Mouse (Mus musculus): Measurements from ENCODE around the gene Cox6b2. TPM values are rescaled to one million over a fixed set of nuclear protein-coding genes. Genes with fewer than 3 reads are reported as not detected.

The Cox6b2 gene
- total and polyA plus RNA-seq, 3 experiments = 7.4 to 10.4 (median 7.9) TPM

DNA sequence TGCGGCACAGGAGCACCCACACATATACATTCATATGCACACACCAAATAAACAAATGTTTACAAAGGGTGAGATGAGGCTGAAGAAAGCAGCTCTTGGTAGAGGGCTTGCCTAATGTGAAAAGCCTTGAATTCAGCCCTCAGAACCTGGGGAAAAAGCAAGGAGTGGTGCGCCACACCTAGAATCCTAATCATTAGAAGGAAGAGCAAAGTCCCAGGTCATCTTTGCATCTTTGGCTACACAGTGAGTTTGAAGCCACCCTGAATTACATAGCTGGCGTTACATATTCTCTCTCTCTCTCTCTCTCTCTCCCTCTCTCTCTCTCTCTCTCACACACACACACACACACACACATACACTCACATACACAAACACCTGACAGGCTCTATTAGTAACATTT is 33.6 kb downstream of the Cox6b2 start:
- no peak for DNase-seq

DNA sequence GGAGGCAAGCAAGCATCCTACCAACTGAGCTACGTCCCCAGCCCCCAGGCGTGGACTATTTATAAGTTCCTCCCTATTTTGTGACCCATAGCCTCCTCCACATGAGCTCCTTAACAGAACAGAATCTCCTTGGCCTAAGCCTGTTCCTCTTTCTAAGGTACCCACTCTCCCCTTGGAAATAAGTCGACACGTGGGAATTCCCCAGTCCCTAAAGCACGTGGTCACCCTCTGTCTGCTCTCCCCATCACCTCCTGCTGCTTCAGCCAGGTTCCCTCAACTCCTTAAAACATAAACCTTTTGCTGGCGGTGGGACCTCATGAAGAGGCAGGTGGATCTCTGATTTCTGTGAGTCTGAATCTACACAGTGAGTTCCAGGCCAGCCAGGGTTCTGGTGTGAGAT is 35.9 kb downstream of the Cox6b2 start:
- DNase-seq = no peak

DNA sequence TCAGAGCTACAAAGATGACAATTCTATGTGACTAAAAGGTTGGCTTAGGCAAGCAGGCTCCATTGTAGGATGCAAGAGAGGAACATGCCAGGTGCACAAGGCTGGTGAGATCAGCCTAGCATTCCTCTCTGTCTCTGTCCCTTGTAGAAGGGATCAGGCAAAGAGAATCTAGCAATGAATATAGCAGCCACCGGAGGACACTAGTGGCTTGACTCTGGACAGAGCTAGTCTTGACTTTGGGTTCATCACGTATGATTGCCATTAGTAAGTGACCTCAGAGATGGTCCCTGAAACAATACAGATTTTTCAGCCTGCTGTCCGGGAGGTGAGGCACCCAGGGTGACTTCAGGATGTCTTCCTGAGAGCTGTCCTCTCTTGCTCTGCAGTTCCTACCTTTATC is 40.3 kb downstream of the Cox6b2 start:
- DNase-seq = peak; percentile 16

DNA sequence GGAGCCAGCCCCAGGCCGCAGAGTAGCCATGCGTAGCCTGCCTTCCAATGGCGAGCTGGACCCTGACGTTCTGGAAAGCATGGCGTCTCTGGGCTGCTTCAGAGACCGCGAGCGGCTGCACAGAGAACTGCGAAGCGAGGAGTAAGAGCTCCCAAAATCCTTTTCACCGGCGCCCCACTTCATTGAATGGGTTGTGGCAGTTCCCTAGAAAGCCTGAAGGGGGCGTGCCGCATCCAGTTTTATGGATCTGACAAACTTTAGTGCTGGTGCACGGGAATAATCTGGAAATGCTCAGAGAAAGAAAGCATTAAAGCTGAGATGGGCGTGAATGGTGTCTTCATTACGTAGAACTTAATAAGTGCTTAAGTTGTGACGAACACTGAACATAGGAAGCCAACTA is 47.8 kb downstream of the Cox6b2 start:
- peak; percentile 51 for DNase-seq

DNA sequence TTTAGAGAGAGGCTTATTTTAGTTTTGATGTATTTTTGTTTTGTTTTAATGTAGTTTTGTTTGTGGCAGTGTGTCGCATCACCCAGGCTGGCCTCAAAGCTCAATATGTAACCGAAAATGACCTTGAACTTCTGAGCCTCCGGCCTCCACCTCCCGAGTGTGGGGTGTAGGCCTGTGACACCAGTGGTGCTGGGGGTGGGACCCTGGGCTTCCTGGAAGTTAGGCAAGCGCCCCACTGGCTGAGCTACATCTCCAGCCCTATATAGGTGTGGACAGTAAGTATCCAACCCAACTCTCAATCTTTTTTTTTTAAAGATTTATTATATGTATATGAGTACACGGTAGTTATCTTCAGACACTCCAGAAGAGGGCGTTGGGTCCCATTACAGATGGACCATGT is 49.7 kb downstream of the Cox6b2 start:
- DNase-seq = no peak

DNA sequence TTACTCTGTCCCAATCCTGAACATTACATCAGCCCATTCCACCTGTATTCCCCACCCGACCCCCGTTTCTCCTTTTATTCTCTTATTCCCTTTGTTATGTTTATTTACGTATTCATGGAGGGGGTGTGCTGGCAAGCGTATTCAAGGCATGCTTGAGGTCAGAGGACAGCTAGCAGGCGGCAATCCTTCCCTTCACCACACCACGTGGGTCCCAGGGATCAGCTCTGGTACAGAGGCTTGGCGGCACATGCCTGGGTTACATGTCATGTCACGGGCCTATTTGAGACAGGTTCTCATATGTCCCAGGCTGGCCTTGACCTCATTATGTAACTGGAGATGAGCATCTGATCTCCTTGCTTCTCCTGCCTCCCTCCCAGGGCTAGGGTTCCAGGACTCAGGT is 50.6 kb downstream of the Cox6b2 start:
- no peak for DNase-seq

Other genes starting within 250 kb of the Cox6b2 start
- gene Tnnt1, start 236.7 kb downstream of the Cox6b2 start, total RNA-seq (2021) = 1 to 10 TPM in 1 of 2 experiments, under 1 TPM in 1; 0.37 to 1.6 TPM
- gene Tnnt1, start 236.7 kb downstream of the Cox6b2 start, polyA plus RNA-seq (2012; rRNA removed) = 0.17 TPM in 1 of 2 replicates, not detected in the other
- 1 to 10 TPM in 1 of 2 experiments, not detected in 1; 1.7 TPM for gene Tnni3, start 228.9 kb downstream of the Cox6b2 start, total RNA-seq (2021)
- 3.3 and 4.7 TPM in 2 replicates for gene Tnni3, start 228.9 kb downstream of the Cox6b2 start, polyA plus RNA-seq (2012; rRNA removed)
- under 1 TPM; 0.66 to 0.98 TPM for gene Dnaaf3, start 220.6 kb downstream of the Cox6b2 start, total RNA-seq (2021)
- 2.7 and 3.0 TPM in 2 replicates for gene Dnaaf3, start 220.6 kb downstream of the Cox6b2 start, polyA plus RNA-seq (2012; rRNA removed)
- 10 to 100 TPM in 1 of 2 experiments, 1 to 10 TPM in 1; 7.7 to 11.6 TPM for gene Syt5, start 205.6 kb downstream of the Cox6b2 start, total RNA-seq (2021)
- 4.1 and 5.2 TPM in 2 replicates for gene Syt5, start 205.6 kb downstream of the Cox6b2 start, polyA plus RNA-seq (2012; rRNA removed)
- gene Ptprh, start 149.1 kb downstream of the Cox6b2 start, total RNA-seq (2021) = not detected
- gene Ptprh, start 149.1 kb downstream of the Cox6b2 start, polyA plus RNA-seq (2012; rRNA removed) = not detected in 2 replicates
- 1 to 10 TPM; 5.2 to 7.4 TPM for gene Tmem86b, start 121.7 kb downstream of the Cox6b2 start, total RNA-seq (2021)
- 11.6 and 17.8 TPM in 2 replicates for gene Tmem86b, start 121.7 kb downstream of the Cox6b2 start, polyA plus RNA-seq (2012; rRNA removed)
- gene Ppp6r1, start 94.1 kb downstream of the Cox6b2 start, total RNA-seq (2021) = 10 to 100 TPM; 81.8 to 92.3 TPM
- gene Ppp6r1, start 94.1 kb downstream of the Cox6b2 start, polyA plus RNA-seq (2012; rRNA removed) = 114 and 134 TPM in 2 replicates
- 10 to 100 TPM; 38.2 to 50.8 TPM for gene Hspbp1, start 68.0 kb downstream of the Cox6b2 start, total RNA-seq (2021)
- gene Hspbp1, start 68.0 kb downstream of the Cox6b2 start, polyA plus RNA-seq (2012; rRNA removed) = 65.6 and 73.2 TPM in 2 replicates
- 1 to 10 TPM; 3.1 to 6.5 TPM for gene Brsk1, start 62.5 kb downstream of the Cox6b2 start, total RNA-seq (2021)
- gene Brsk1, start 62.5 kb downstream of the Cox6b2 start, polyA plus RNA-seq (2012; rRNA removed) = 8.3 and 9.8 TPM in 2 replicates
- gene Tmem150b, start 27.8 kb downstream of the Cox6b2 start, total RNA-seq (2021) = under 1 TPM; 0.40 to 0.55 TPM
- gene Tmem150b, start 27.8 kb downstream of the Cox6b2 start, polyA plus RNA-seq (2012; rRNA removed) = 0.30 and 0.42 TPM in 2 replicates
- gene Kmt5c, start 13.0 kb downstream of the Cox6b2 start, total RNA-seq (2021) = 10 to 100 TPM; 27.9 to 35.2 TPM
- gene Kmt5c, start 13.0 kb downstream of the Cox6b2 start, polyA plus RNA-seq (2012; rRNA removed) = 162 and 205 TPM in 2 replicates
- not detected for gene Fam71e2, start 18.2 kb upstream of the Cox6b2 start, total RNA-seq (2021)
- not detected in 2 replicates for gene Fam71e2, start 18.2 kb upstream of the Cox6b2 start, polyA plus RNA-seq (2012; rRNA removed)
- under 1 TPM in 1 of 2 experiments, not detected in 1; 0.48 TPM for gene Il11, start 29.8 kb upstream of the Cox6b2 start, total RNA-seq (2021)
- gene Il11, start 29.8 kb upstream of the Cox6b2 start, polyA plus RNA-seq (2012; rRNA removed) = 0.54 and 0.71 TPM in 2 replicates
- not detected for gene Tmem190, start 29.8 kb upstream of the Cox6b2 start, total RNA-seq (2021)
- gene Tmem190, start 29.8 kb upstream of the Cox6b2 start, polyA plus RNA-seq (2012; rRNA removed) = not detected in 2 replicates
- 10 to 100 TPM; 10.2 to 10.8 TPM for gene Tmem238, start 36.6 kb upstream of the Cox6b2 start, total RNA-seq (2021)
- 144 and 180 TPM in 2 replicates for gene Tmem238, start 36.6 kb upstream of the Cox6b2 start, polyA plus RNA-seq (2012; rRNA removed)
- 1,000 to 10,000 TPM in 1 of 2 experiments, 100 to 1,000 TPM in 1; 958 to 1,234 TPM for gene Rpl28, start 39.8 kb upstream of the Cox6b2 start, total RNA-seq (2021)
- gene Rpl28, start 39.8 kb upstream of the Cox6b2 start, polyA plus RNA-seq (2012; rRNA removed) = 237 and 255 TPM in 2 replicates
- gene Ube2s, start 59.5 kb upstream of the Cox6b2 start, total RNA-seq (2021) = 100 to 1,000 TPM in 1 of 2 experiments, 10 to 100 TPM in 1; 98.1 to 140 TPM
- gene Ube2s, start 59.5 kb upstream of the Cox6b2 start, polyA plus RNA-seq (2012; rRNA removed) = 148 and 156 TPM in 2 replicates
- 1 to 10 TPM; 1.9 TPM for gene Shisa7, start 91.6 kb upstream of the Cox6b2 start, total RNA-seq (2021)
- 2.9 and 4.0 TPM in 2 replicates for gene Shisa7, start 91.6 kb upstream of the Cox6b2 start, polyA plus RNA-seq (2012; rRNA removed)
- 10 to 100 TPM; 10.9 to 23.8 TPM for gene Isoc2b, start 117.2 kb upstream of the Cox6b2 start, total RNA-seq (2021)
- gene Isoc2b, start 117.2 kb upstream of the Cox6b2 start, polyA plus RNA-seq (2012; rRNA removed) = 75.4 and 78.2 TPM in 2 replicates
- 10 to 100 TPM; 35.5 to 43.4 TPM for gene Isoc2a, start 124.1 kb upstream of the Cox6b2 start, total RNA-seq (2021)
- 43.5 and 45.6 TPM in 2 replicates for gene Isoc2a, start 124.1 kb upstream of the Cox6b2 start, polyA plus RNA-seq (2012; rRNA removed)
- gene Gm36210, start 153.4 kb upstream of the Cox6b2 start, total RNA-seq (2021) = under 1 TPM; 0.23 to 0.45 TPM
- gene Gm36210, start 153.4 kb upstream of the Cox6b2 start, polyA plus RNA-seq (2012; rRNA removed) = 0.27 TPM in 1 of 2 replicates, not detected in the other
- 10 to 100 TPM; 15.1 to 19.2 TPM for gene Zfp628, start 162.1 kb upstream of the Cox6b2 start, total RNA-seq (2021)
- gene Zfp628, start 162.1 kb upstream of the Cox6b2 start, polyA plus RNA-seq (2012; rRNA removed) = 35.6 and 41.3 TPM in 2 replicates
- 1 to 10 TPM; 8.4 to 9.2 TPM for gene Nat14, start 168.9 kb upstream of the Cox6b2 start, total RNA-seq (2021)
- 11.4 and 20.0 TPM in 2 replicates for gene Nat14, start 168.9 kb upstream of the Cox6b2 start, polyA plus RNA-seq (2012; rRNA removed)
- gene Ssc5d, start 172.7 kb upstream of the Cox6b2 start, total RNA-seq (2021) = 1 to 10 TPM; 2.2 to 2.3 TPM
- 2.9 and 3.1 TPM in 2 replicates for gene Ssc5d, start 172.7 kb upstream of the Cox6b2 start, polyA plus RNA-seq (2012; rRNA removed)
- 1 to 10 TPM in 1 of 2 experiments, under 1 TPM in 1; 0.32 to 1.0 TPM for gene Sbk2, start 211.3 kb upstream of the Cox6b2 start, total RNA-seq (2021)
- 0.52 and 1.4 TPM in 2 replicates for gene Sbk2, start 211.3 kb upstream of the Cox6b2 start, polyA plus RNA-seq (2012; rRNA removed)
- under 1 TPM; 0.20 to 0.21 TPM for gene Sbk3, start 218.1 kb upstream of the Cox6b2 start, total RNA-seq (2021)
- gene Sbk3, start 218.1 kb upstream of the Cox6b2 start, polyA plus RNA-seq (2012; rRNA removed) = 0.17 and 0.30 TPM in 2 replicates
- gene Zfp579, start 243.1 kb upstream of the Cox6b2 start, total RNA-seq (2021) = 10 to 100 TPM; 18.2 to 21.5 TPM
- 74.5 and 94.4 TPM in 2 replicates for gene Zfp579, start 243.1 kb upstream of the Cox6b2 start, polyA plus RNA-seq (2012; rRNA removed)

All from adrenal gland, adult 2 months (tissue).